Mouse (Mus musculus) G1E (cell line): ENCODE measurements around the gene Zfp385b. TPM values are rescaled to one million over a fixed set of nuclear protein-coding genes. Genes with fewer than 3 reads are reported as not detected.

Experiments
- ATAC-seq: 2 replicates; pipeline ENCODE4 v1.8.0; 2016; ENCODE audit warnings: mild to moderate bottlenecking; ENCODE audit not compliant: insufficient number of reproducible peaks, poor library complexity, low FRiP score, severe bottlenecking; ENCODE audit errors: extremely low read depth
- DNase-seq: peaks from one replicate; pipeline ENCODE4 v3.0.0; 2012; ENCODE audit warnings: low spot score
- H3K27me3 ChIP-seq: 2 replicates; pipeline ENCODE4 v1.6.1; 2012; ENCODE audit warnings: mild to moderate bottlenecking, low read length, inconsistent platforms; ENCODE audit not compliant: insufficient read depth
- H3K36me3 ChIP-seq: replicated peaks from 2 replicates; pipeline ENCODE3; 2012; ENCODE audit warnings: mild to moderate bottlenecking, inconsistent platforms
- H3K4me1 ChIP-seq: 2 replicates; pipeline ENCODE4 v1.6.1; 2012; ENCODE audit warnings: low read depth, low read length, inconsistent platforms, mixed read lengths; ENCODE audit not compliant: insufficient read depth
- H3K4me3 ChIP-seq: 2 replicates; pipeline ENCODE4 v1.5.1; 2012; ENCODE audit warnings: low read depth, mild to moderate bottlenecking, inconsistent platforms, low read length, moderate library complexity, mixed read lengths
- H3K9me3 ChIP-seq: replicated peaks from 2 replicates; pipeline ENCODE4 v1.6.1; 2012; ENCODE audit warnings: inconsistent platforms
- CTCF ChIP-seq: IDR thresholded peaks from 2 replicates; pipeline ENCODE4 v1.5.1; 2012; ENCODE audit warnings: low read depth, low read length, inconsistent platforms, mixed read lengths
- GATA1 ChIP-seq: IDR thresholded peaks from 2 replicates; pipeline ENCODE4 v1.6.1; 2012; ENCODE audit warnings: borderline replicate concordance, low read length, inconsistent platforms, mixed read lengths
- GATA2 ChIP-seq: IDR thresholded peaks from 2 replicates; pipeline ENCODE4 v1.6.1; 2012; ENCODE audit warnings: low read depth, low read length, inconsistent platforms, borderline replicate concordance
- POLR2AphosphoS5 ChIP-seq: IDR thresholded peaks from 2 replicates; pipeline ENCODE4 v1.6.1; 2012; ENCODE audit warnings: low read depth, low read length, inconsistent platforms; ENCODE audit not compliant: insufficient replicate concordance
- TAL1 ChIP-seq: conservative IDR thresholded peaks from 2 replicates; pipeline ENCODE4 v1.6.1; 2012; ENCODE audit warnings: low read depth, low read length, inconsistent platforms, mixed read lengths
- polyA plus RNA-seq: library from polyadenylated mRNA; stranded (reverse); fragments of >175 nt; gene quantifications from 2 replicates; pipeline ENCODE4 v1.2.3, GENCODE M21; 2012
- total RNA-seq, 2 experiments: library from RNA; stranded (forward) in 1 of 2; stranded (reverse) in 1 of 2; fragments of 200-1000 nt in 1 of 2; fragments of >200 nt in 1 of 2; fragmentation: Nextera tagmentation in 1 of 2; gene quantifications; 2 replicates each; pipeline ENCODE4 v1.2.3; 2014 to 2017

The Zfp385b gene
- total and polyA plus RNA-seq, 3 experiments: 0.71 TPM; not detected in 2

GRCm38 (mm10) chr2:77440591-77440990, 378.8 kb downstream of the Zfp385b start:
- Histone ChIP-seq H3K9me3 (peaks cover 60% of the 10 kb centered on the region), H3K4me1 (no peaks in the 10 kb centered on the region), H3K36me3 (no peaks in the 10 kb centered on the region), H3K4me3 (no peak overlapping the region), H3K27me3 (no peaks in the 10 kb centered on the region)
- ATAC-seq (no peak), DNase-seq (no peak)
- TF ChIP-seq TAL1: no peak
- no peak for TF ChIP-seq POLR2AphosphoS5
- no peak for TF ChIP-seq CTCF
- TF ChIP-seq GATA2: no peak
- no peak for TF ChIP-seq GATA1

GRCm38 (mm10) chr2:77436241-77436759, 383.1 kb downstream of the Zfp385b start:
- TF ChIP-seq CTCF: no peak
- TF ChIP-seq GATA2: no peak
- no peak for TF ChIP-seq TAL1
- TF ChIP-seq POLR2AphosphoS5: no peak
- no peak for TF ChIP-seq GATA1
- Histone ChIP-seq H3K4me1 (no peaks in the 10 kb centered on the region), H3K27me3 (no peaks in the 10 kb centered on the region), H3K36me3 (no peaks in the 10 kb centered on the region), H3K4me3 (no peak overlapping the region), H3K9me3 (peaks cover 48% of the 10 kb centered on the region)
- ATAC-seq (no peak), DNase-seq (no peak)

GRCm38 (mm10) chr2:77419476-77419875, 400.0 kb downstream of the Zfp385b start:
- Histone ChIP-seq H3K36me3 (no peaks in the 10 kb centered on the region), H3K4me1 (no peaks in the 10 kb centered on the region), H3K4me3 (no peak overlapping the region), H3K9me3 (peaks cover 31% of the 10 kb centered on the region), H3K27me3 (no peaks in the 10 kb centered on the region)
- no peak for DNase-seq
- TF ChIP-seq CTCF (no peak), POLR2AphosphoS5 (no peak), GATA2 (no peak), TAL1 (no peak), GATA1 (no peak)
- ATAC-seq: no peak

GRCm38 (mm10) chr2:77418078-77418477, 401.4 kb downstream of the Zfp385b start:
- DNase-seq (no peak), ATAC-seq (no peak)
- Histone ChIP-seq H3K9me3 (peaks cover 39% of the 10 kb centered on the region), H3K4me1 (no peaks in the 10 kb centered on the region), H3K4me3 (no peak overlapping the region), H3K36me3 (no peaks in the 10 kb centered on the region), H3K27me3 (no peaks in the 10 kb centered on the region)
- no peak for TF ChIP-seq CTCF

GRCm38 (mm10) chr2:77412171-77412570, 407.3 kb downstream of the Zfp385b start:
- no peak for ATAC-seq
- Histone ChIP-seq H3K4me3 (no peak overlapping the region), H3K27me3 (no peaks in the 10 kb centered on the region), H3K36me3 (no peaks in the 10 kb centered on the region), H3K9me3 (peaks cover 39% of the 10 kb centered on the region), H3K4me1 (no peaks in the 10 kb centered on the region)
- TF ChIP-seq POLR2AphosphoS5: no peak
- TF ChIP-seq CTCF: no peak
- TF ChIP-seq TAL1: no peak
- no peak for TF ChIP-seq GATA1
- TF ChIP-seq GATA2: no peak
- no peak for DNase-seq

- no peak for TF ChIP-seq CTCF
- TF ChIP-seq GATA2: no peak
- TF ChIP-seq GATA1: no peak
- TF ChIP-seq POLR2AphosphoS5: no peak
- H3K9me3 ChIP-seq: peaks cover 42% of the 10 kb centered on the region
- H3K27me3 ChIP-seq: no peaks in the 10 kb centered on the region
- no peaks in the 10 kb centered on the region for H3K36me3 ChIP-seq
- no peak for ATAC-seq
- no peak for DNase-seq
- no peaks in the 10 kb centered on the region for H3K4me1 ChIP-seq
- no peak overlapping the region for H3K4me3 ChIP-seq
Observed at GRCm38 (mm10) chr2:77411612-77412011, 407.8 kb downstream of the Zfp385b start.

GRCm38 (mm10) chr2:77409521-77410135, 409.8 kb downstream of the Zfp385b start:
- H3K4me1 ChIP-seq: no peaks in the 10 kb centered on the region
- H3K4me3 ChIP-seq: no peak overlapping the region
- no peaks in the 10 kb centered on the region for H3K36me3 ChIP-seq
- no peak for TF ChIP-seq TAL1
- no peak for TF ChIP-seq GATA2
- TF ChIP-seq GATA1: no peak
- TF ChIP-seq POLR2AphosphoS5: no peak
- TF ChIP-seq CTCF: no peak
- no peaks in the 10 kb centered on the region for H3K27me3 ChIP-seq
- no peak for ATAC-seq
- no peak for DNase-seq
- peaks cover 42% of the 10 kb centered on the region for H3K9me3 ChIP-seq
